Mouse (Mus musculus) hindbrain, embryonic 10.5 days (tissue): Measurements from ENCODE around the gene Bhmt2. TPM values are rescaled to one million over a fixed set of nuclear protein-coding genes. Genes with fewer than 3 reads are reported as not detected.

Experiments used
- DNase-seq: peaks from one replicate; pipeline ENCODE4 v3.0.0-alpha.2; 2017; ENCODE audit warnings: low spot score
- H3K27ac ChIP-seq: fragments of 300-500 bp; sonication (generic); 2 replicates; pipeline ENCODE4 v1.5.1; 2016; ENCODE audit warnings: mild to moderate bottlenecking, moderate library complexity
- H3K27me3 ChIP-seq: fragments of 300-500 bp; sonication (generic); 2 replicates; pipeline ENCODE4 v1.6.1; 2016; ENCODE audit warnings: mild to moderate bottlenecking; ENCODE audit not compliant: poor library complexity, insufficient read depth, severe bottlenecking
- H3K36me3 ChIP-seq: fragments of 300-500 bp; sonication (generic); 2 replicates; pipeline ENCODE4 v1.6.1; 2016; ENCODE audit warnings: mild to moderate bottlenecking, moderate library complexity
- H3K4me1 ChIP-seq: fragments of 300-500 bp; sonication (generic); replicated peaks from 2 replicates; pipeline ENCODE4 v1.6.1; 2016; ENCODE audit warnings: mild to moderate bottlenecking
- H3K4me3 ChIP-seq: fragments of 300-500 bp; sonication (generic); 2 replicates; pipeline ENCODE4 v1.5.1; 2016; ENCODE audit warnings: mild to moderate bottlenecking, moderate library complexity
- H3K9me3 ChIP-seq: fragments of 300-500 bp; sonication (generic); 2 replicates; pipeline ENCODE4 v1.6.1; 2016; ENCODE audit warnings: mild to moderate bottlenecking, moderate library complexity
- WGBS: fragments of 180-500 bp; shearing (Covaris S2); methylation state at CpG from one replicate; pipeline ENCODE4 v1.1.7; 2016; 5-methylcytosine and 5-hydroxymethylcytosine counted together
- polyA plus RNA-seq: library from polyadenylated mRNA; unstranded; fragments of >200 nt; fragmentation: Nextera tagmentation; extraction: Ambion mirVana; gene quantifications from 2 replicates; pipeline ENCODE4 v1.2.1, GENCODE M21; 2016

Bhmt2 gene
- polyA plus RNA-seq, result 0.09 and 0.17 TPM in 2 replicates

DNA sequence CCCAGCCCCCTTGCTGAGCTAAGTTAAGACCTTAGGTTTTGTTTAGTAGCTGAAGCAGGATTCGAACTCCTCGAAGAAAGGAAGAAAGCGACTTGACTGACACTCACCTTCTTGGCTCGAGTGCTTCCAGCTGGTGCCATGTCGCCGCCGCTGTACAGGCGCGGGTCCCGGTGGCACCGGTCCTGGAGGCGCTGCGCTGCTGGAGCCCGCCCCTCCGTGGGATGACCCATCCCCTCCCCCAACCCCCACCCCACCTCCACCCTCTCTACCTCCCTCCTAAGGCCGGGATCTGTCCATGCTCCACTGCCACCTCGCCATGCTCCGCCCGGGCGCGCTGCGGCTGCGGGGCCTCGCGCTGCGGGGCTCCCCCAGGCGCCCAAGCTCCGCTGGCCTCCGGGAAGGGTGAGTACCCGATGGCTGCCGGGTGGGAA, at the start of gene Bhmt2, which contains the start of gene Dmgdh:
Bhmt2 (minus strand) TSS at position 172 of the 431 bp plus-strand sequence.
Dmgdh (plus strand) TSS at position 303 of the 431 bp plus-strand sequence.
- Histone ChIP-seq H3K4me1 (peaks cover 11% of the 10 kb centered on the region), H3K4me3 (peak within 1 kb of the TSS; percentile 42), H3K27me3 (peaks cover 21% of the 10 kb centered on the region), H3K36me3 (no peaks in the 10 kb centered on the region), H3K9me3 (no peaks in the 10 kb centered on the region), H3K27ac (no peak within 1 kb of the TSS)
- WGBS, result 9% methylated on average over 31 of the region's 31 CpGs
- no peak for DNase-seq

DNA sequence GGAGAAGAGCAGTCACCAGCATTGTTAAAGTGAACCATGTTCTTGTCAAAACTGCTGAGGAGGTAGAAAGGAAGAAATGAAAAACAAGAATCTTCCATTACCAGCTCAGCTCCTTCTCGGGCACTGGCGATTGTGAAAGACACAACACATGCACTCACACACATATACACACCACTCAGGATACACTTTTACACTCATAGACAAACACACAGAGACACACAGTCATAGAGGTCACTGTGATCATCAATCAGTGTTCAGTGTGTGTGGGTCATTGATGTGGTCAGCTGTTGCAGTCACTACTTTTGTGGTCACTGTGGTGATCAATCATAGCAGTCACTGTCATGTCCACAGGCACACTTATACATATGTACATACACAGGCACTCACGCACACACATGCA, 49.4 kb upstream of the Bhmt2 start:
- Histone ChIP-seq H3K9me3 (no peaks in the 10 kb centered on the region), H3K4me3 (no peak overlapping the region), H3K4me1 (no peaks in the 10 kb centered on the region), H3K36me3 (no peaks in the 10 kb centered on the region), H3K27ac (no peak overlapping the region), H3K27me3 (no peaks in the 10 kb centered on the region)
- WGBS, result 82% methylated on average over 3 of the region's 3 CpGs
- no peak for DNase-seq

GRCm38 (mm10) chr13:93721916-93722315, 47.8 kb upstream of the Bhmt2 start:
- Histone ChIP-seq H3K27me3 (no peaks in the 10 kb centered on the region), H3K4me3 (no peak overlapping the region), H3K27ac (no peak overlapping the region), H3K36me3 (no peaks in the 10 kb centered on the region), H3K9me3 (no peaks in the 10 kb centered on the region), H3K4me1 (0 out of 2 replicates have a peak, but pooled peaks cover 4% of the 10 kb centered on the region)
- DNase-seq, result no peak
- WGBS, result 89% methylated on average over 4 of the region's 4 CpGs

GRCm38 (mm10) chr13:93718948-93719347, 44.8 kb upstream of the Bhmt2 start:
- peak; percentile 65 for DNase-seq
- no peaks in the 10 kb centered on the region for H3K27me3 ChIP-seq
- WGBS, result 6% methylated on average over 7 of the region's 7 CpGs
- peak overlapping the region; percentile 59; the same call in 1 of the 2 replicates for H3K27ac ChIP-seq
- H3K4me3 ChIP-seq, result no peak overlapping the region
- no peaks in the 10 kb centered on the region for H3K36me3 ChIP-seq
- H3K4me1 ChIP-seq, result 0 out of 2 replicates have a peak, but pooled peaks cover 4% of the 10 kb centered on the region
- no peaks in the 10 kb centered on the region for H3K9me3 ChIP-seq

- peak; percentile 9 for DNase-seq
- no peak overlapping the region for H3K4me3 ChIP-seq
- WGBS, result 57% methylated on average over 7 of the region's 7 CpGs
- H3K27me3 ChIP-seq, result no peaks in the 10 kb centered on the region
- 0 out of 2 replicates have a peak, but pooled peaks cover 4% of the 10 kb centered on the region for H3K4me1 ChIP-seq
- no peaks in the 10 kb centered on the region for H3K36me3 ChIP-seq
- no peaks in the 10 kb centered on the region for H3K9me3 ChIP-seq
- H3K27ac ChIP-seq, result no peak overlapping the region
These were observed 43.0 kb upstream of the Bhmt2 start for GRCm38 (mm10) chr13:93717113-93717512.

- Histone ChIP-seq H3K27ac (no peak overlapping the region), H3K36me3 (no peaks in the 10 kb centered on the region), H3K4me1 (0 out of 2 replicates have a peak, but pooled peaks cover 4% of the 10 kb centered on the region), H3K9me3 (no peaks in the 10 kb centered on the region), H3K27me3 (no peaks in the 10 kb centered on the region), H3K4me3 (no peak overlapping the region)
- no peak for DNase-seq
- WGBS, result 91% methylated on average over 3 of the region's 3 CpGs
These were observed 39.7 kb upstream of the Bhmt2 start for GRCm38 (mm10) chr13:93713826-93714225.

GRCm38 (mm10) chr13:93712362-93712761, 38.3 kb upstream of the Bhmt2 start:
- H3K4me3 ChIP-seq, result no peak overlapping the region
- WGBS, result 91% methylated on average over 4 of the region's 4 CpGs
- no peaks in the 10 kb centered on the region for H3K36me3 ChIP-seq
- no peaks in the 10 kb centered on the region for H3K27me3 ChIP-seq
- H3K9me3 ChIP-seq, result no peaks in the 10 kb centered on the region
- 0 out of 2 replicates have a peak, but pooled peaks cover 4% of the 10 kb centered on the region for H3K4me1 ChIP-seq
- no peak for DNase-seq
- no peak overlapping the region for H3K27ac ChIP-seq

- H3K27ac ChIP-seq, result no peak overlapping the region
- H3K27me3 ChIP-seq, result no peaks in the 10 kb centered on the region
- H3K4me1 ChIP-seq, result no peaks in the 10 kb centered on the region
- no peaks in the 10 kb centered on the region for H3K36me3 ChIP-seq
- no peak for DNase-seq
- no peak overlapping the region for H3K4me3 ChIP-seq
- no peaks in the 10 kb centered on the region for H3K9me3 ChIP-seq
- 92% methylated on average over 4 of the region's 4 CpGs for WGBS
These were observed 37.1 kb upstream of the Bhmt2 start for GRCm38 (mm10) chr13:93711226-93711625.

DNA sequence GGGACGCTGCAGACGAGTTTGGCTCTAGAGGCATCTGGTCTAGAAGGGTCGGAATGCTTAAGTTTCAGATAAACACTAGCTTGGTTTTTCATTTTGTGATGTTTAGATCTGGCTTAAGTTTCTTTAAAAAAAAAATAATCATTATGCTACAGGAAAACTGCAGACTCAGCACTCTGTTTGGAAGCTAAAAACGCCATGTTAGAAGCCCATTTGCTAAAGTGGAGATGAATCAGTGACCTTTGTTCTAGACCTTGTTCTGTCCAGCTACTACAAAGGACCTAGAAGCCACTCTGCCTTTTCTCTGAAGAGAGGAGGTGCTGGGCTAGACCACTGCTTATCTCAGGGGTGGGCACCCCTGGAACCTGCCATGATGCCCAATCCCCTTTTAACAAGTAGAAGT, 36.2 kb upstream of the Bhmt2 start:
- Histone ChIP-seq H3K9me3 (no peaks in the 10 kb centered on the region), H3K27me3 (no peaks in the 10 kb centered on the region), H3K27ac (no peak overlapping the region), H3K36me3 (no peaks in the 10 kb centered on the region), H3K4me1 (0 out of 2 replicates have a peak, but pooled peaks cover 4% of the 10 kb centered on the region), H3K4me3 (no peak overlapping the region)
- 89% methylated on average over 4 of the region's 4 CpGs for WGBS
- DNase-seq, result no peak

DNA sequence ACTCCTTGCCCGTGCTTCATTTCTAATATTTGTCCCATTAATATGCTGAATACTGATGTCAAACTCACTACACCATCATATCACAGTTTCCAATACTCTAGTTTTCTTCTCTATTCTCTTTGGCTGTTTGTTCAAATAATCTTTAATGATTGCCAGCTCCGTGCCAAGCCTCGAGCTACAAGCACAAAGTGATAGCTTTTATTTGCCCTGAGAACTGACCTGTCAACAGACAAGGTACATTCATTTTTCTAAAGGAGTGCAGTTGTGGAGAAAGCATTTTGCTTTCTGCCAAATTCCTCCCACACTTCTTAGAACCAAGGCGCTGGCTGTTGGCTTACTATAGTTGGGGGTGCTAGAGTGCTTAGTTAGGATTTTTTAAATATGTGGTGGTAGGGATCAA, 33.2 kb upstream of the Bhmt2 start:
- WGBS, result 87% methylated on average over 4 of the region's 4 CpGs
- H3K36me3 ChIP-seq, result no peaks in the 10 kb centered on the region

DNA sequence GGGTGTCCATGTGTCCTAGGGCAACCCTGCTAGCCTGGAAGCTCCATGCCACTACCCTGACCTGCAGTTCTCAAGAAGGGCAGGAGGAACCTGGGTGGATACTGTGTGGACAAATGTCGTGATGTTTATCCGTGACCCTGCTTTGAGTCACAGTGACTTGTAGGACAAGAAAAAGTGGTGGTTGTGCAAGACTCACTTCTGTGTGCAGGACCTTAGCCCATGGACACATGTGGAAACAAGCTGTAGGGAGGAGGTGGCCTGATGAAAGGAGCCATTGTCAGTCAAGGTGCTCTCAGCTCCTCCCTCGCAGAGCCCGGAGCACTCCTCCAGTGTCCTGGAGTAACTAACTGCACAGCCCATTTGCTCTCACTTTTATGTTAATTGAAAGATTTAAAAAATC, 31.6 kb upstream of the Bhmt2 start:
- no peak overlapping the region for H3K27ac ChIP-seq
- no peak for DNase-seq
- no peak overlapping the region for H3K4me3 ChIP-seq
- H3K27me3 ChIP-seq, result no peaks in the 10 kb centered on the region
- H3K36me3 ChIP-seq, result no peaks in the 10 kb centered on the region
- no peaks in the 10 kb centered on the region for H3K9me3 ChIP-seq
- 83% methylated on average over 4 of the region's 4 CpGs for WGBS
- 0 out of 2 replicates have a peak, but pooled peaks cover 4% of the 10 kb centered on the region for H3K4me1 ChIP-seq

More for the DNA sequence above, 33.2 kb upstream of the Bhmt2 start:
- no peaks in the 10 kb centered on the region for H3K9me3 ChIP-seq
- H3K27me3 ChIP-seq, result no peaks in the 10 kb centered on the region
- no peak overlapping the region for H3K27ac ChIP-seq
- 0 out of 2 replicates have a peak, but pooled peaks cover 4% of the 10 kb centered on the region for H3K4me1 ChIP-seq
- H3K4me3 ChIP-seq, result no peak overlapping the region
- no peak for DNase-seq

GRCm38 (mm10) chr13:93698866-93699265, 24.8 kb upstream of the Bhmt2 start:
- no peak for DNase-seq
- no peaks in the 10 kb centered on the region for H3K4me1 ChIP-seq
- WGBS, result 86% methylated on average over 6 of the region's 6 CpGs
- H3K27ac ChIP-seq, result no peak overlapping the region
- no peaks in the 10 kb centered on the region for H3K36me3 ChIP-seq
- H3K4me3 ChIP-seq, result no peak overlapping the region
- H3K27me3 ChIP-seq, result no peaks in the 10 kb centered on the region
- H3K9me3 ChIP-seq, result no peaks in the 10 kb centered on the region

- H3K27me3 ChIP-seq, result no peaks in the 10 kb centered on the region
- DNase-seq, result no peak
- H3K4me3 ChIP-seq, result no peak overlapping the region
- no peaks in the 10 kb centered on the region for H3K36me3 ChIP-seq
- no peaks in the 10 kb centered on the region for H3K9me3 ChIP-seq
- 88% methylated on average over 1 of the region's 1 CpGs for WGBS
- H3K27ac ChIP-seq, result no peak overlapping the region
- peaks cover 9% of the 10 kb centered on the region for H3K4me1 ChIP-seq
These were observed 16.7 kb upstream of the Bhmt2 start for GRCm38 (mm10) chr13:93690821-93691220.

DNA sequence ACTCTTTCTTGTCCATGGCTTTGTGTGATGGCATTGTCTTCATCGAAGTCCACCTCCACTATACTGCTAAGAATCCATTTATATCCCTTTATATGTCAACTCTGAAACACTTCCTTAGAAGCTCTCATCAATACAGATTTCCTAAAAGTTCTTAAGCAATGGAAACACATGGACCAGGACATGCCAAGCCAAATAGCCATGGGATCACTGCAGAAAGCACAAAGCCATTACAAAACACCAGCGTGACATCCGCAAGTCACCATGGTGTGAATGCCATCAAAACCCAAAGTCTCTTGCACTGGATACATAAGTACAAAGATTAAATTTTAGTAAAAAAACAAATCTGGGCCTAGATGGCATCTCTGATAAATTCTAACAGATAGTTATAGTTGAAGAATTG, 15.5 kb upstream of the Bhmt2 start:
- H3K9me3 ChIP-seq, result no peaks in the 10 kb centered on the region
- H3K27me3 ChIP-seq, result no peaks in the 10 kb centered on the region
- H3K36me3 ChIP-seq, result no peaks in the 10 kb centered on the region
- no peak overlapping the region for H3K4me3 ChIP-seq
- no peak for DNase-seq
- 92% methylated on average over 3 of the region's 3 CpGs for WGBS
- H3K27ac ChIP-seq, result no peak overlapping the region
- H3K4me1 ChIP-seq, result peaks cover 9% of the 10 kb centered on the region
